Mouse (Mus musculus) megakaryocyte, adult 5-6 weeks (primary cell): ENCODE results near the gene Dnajc11. TPM values are rescaled to one million over a fixed set of nuclear protein-coding genes. Genes with fewer than 3 reads are reported as not detected.

Experiments used
- ATAC-seq: 2 replicates; pipeline ENCODE4 v1.8.0; 2016; ENCODE audit warnings: mild to moderate bottlenecking, inconsistent platforms; ENCODE audit not compliant: poor library complexity, severe bottlenecking
- total RNA-seq, 2 experiments: library from RNA; stranded (forward) in 1 of 2; stranded (reverse) in 1 of 2; fragments of 153-499, 151-499 nt in 1 of 2; fragments of 221-1000, 200-1000 nt in 1 of 2; gene quantifications; 2 replicates each; pipeline versions ENCODE4 v1.2.3 to v1.2.4; 2015 to 2017

Dnajc11 gene
- total RNA-seq, 2 experiments from 2014 or later: 18.1 to 34.7 TPM

DNA sequence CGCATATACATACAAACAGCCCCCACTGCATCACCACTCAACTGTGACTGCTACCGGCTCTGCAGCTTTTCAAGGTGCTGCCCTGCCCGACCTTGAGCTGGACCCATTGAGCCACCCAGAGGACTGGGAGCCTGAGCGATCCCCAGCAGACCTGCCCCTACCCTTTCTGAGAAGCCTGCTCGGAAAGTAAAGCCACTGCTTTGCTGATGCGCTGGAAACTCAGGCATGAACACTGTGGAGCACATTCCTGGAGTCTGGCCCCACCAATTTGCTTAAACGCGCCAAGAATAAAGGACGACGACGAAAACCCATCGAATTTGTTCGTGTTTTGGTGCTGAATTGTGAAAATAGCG is 74.6 kb downstream of the Dnajc11 start:
- no peak for ATAC-seq

DNA sequence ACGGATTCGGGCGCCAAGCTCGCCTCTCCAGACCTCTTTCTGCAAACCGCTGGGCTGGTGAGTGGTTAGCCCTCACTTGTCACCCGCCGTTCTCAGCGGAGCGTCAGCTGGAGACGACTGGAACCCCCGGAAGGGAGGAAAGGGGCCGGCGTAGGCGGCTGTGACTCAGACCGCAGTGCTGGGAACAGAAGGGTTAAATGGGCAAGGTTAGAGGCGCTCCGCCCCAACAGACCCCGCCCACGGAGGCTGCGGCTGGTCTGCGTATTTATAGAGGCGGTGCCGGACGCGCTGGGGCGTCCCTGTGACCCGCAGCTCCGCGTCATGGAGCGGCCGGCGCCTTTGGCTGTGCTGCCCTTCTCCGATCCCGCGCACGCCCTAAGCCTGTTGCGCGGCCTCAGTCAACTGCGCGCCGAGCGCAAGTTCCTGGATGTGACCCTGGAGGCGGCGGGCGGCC is 75.2 kb downstream of the Dnajc11 start, which contains the start of gene Klhl21:
Gene Klhl21 (plus strand): TSS at position 182 of the 454 bp plus-strand sequence.
- peak; percentile 83 for ATAC-seq

GRCm38 (mm10) chr4:152009076-152010051 is 75.9 kb downstream of the Dnajc11 start:
- peak; percentile 7 for ATAC-seq

DNA sequence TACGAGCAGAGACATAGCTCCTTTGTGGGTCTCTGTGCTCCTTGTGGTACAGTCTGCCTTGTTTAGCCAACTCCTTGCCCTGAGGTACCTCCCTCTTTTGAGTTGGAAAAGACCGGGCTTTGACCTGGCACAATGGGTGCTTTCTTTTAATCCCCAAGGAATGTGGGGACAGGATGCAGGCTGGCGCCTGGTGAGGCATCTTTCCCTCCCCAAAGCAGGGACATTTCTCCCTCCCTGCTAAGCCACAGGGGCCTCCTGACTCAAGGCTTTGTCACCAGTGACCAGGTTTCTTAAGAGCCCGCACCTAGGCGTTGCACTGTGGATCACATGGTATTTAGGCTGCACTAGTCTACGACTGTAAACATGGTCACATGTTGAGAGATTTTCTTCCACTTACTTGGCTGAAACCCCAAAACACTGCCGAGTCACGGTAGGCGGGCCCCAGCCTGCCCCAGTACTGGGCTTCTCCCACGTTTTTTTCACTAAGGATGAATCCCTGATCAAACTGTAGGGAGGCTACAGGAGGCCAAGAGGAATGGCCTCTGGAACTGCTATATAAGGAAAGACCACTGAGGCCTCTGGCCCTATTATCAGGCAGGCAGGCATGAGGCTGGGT is 76.7 kb downstream of the Dnajc11 start:
- ATAC-seq: peak; percentile 39

- 0 out of 2 replicates have a peak, but pooled peaks have one; percentile 2 for ATAC-seq
Measured at GRCm38 (mm10) chr4:152010707-152011134, 77.2 kb downstream of the Dnajc11 start.

DNA sequence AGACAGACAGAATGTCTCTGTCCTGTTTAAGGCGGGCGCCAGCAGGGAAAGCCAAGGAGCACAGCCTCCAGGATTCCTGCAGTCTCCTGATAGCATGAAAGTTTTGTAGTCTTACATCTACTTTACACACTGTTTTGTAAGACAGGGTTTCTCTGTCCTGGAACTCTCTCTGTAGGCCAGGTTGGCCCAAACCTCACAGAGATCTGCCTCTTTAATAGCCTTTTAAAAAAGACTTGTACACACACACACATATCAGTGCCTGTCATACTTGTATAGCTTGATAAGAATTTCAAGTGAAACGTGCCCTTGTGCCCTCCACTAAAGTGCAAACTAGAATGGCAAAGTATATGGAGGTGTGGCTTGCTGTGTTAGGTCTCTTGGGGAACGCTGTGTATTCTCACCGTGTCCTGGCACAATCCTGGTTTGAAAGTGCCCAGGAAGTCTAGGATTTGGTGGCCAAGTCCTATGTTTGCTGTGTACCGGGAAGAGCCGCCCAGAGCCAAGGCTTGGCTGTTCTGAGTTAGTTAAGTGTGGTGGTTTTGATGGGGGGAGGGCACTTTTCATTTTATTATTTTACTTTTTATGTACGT is 77.8 kb downstream of the Dnajc11 start:
- ATAC-seq: no peak

DNA sequence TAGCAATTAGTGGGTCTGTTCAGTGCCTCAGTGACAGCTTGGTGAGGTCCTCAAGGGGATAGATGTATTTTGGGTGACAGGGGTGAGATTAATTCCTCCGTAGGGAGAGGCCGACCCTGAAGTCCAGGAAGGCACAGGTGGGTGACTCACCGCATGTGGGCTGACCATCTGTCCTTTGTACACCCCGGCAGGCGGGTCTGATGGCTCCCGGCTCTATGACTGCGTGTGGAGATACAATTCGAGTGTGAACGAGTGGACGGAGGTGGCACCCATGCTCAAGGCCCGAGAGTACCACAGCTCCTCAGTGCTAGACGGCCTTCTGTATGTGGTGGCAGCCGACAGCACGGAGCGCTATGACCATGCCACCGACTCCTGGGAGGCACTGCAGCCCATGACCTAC is 78.6 kb downstream of the Dnajc11 start:
- no peak for ATAC-seq

- ATAC-seq: no peak
Measured at GRCm38 (mm10) chr4:152013036-152013813, 79.7 kb downstream of the Dnajc11 start.

GRCm38 (mm10) chr4:152019073-152019472 is 85.6 kb downstream of the Dnajc11 start:
- no peak for ATAC-seq

DNA sequence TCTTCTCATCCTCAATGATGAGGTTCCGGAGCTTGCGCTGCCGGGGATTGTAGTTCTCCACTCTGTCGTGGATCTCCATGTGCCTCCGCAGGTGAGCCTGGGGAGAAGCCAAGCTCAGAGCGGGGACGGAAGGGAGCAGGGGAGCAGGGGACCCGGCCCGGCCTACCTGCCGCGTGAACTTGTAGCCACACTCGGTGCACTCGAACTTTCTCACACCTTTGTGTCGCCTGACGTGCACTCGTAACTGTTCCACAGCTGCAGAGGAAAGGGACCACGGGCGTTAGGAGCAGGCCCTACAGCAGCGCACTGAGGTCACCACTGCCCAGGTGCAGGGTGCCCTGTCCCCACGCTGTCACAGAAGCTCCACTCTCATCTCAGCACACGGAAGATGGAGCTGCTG is 86.5 kb downstream of the Dnajc11 start:
- no peak for ATAC-seq

DNA sequence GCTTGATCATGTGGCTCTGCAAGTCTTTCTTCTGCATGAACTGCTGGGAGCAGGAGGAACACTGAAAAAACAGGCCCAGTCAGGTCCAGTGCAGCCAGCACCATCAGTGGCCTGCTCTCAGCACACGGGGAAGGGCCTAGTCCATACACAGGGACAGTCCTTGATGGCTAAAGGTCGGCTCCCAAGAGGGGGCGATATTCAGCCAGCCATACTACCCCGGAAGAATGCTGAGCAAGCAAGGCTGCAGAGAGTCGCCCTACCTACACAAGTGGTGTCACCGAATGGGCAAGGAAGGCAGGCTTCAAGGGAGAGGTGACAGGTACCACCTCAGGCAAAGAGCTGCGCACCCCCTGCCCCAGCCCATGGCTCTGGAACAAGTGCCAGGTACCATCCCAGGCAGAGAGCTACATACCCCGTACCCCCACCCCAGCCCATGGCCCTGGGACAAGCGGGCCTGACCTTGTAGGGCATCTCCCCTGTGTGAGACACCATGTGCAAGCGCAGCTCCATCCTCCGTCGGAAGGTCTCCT is 88.1 kb downstream of the Dnajc11 start:
- no peak for ATAC-seq

- ATAC-seq: no peak
Measured at GRCm38 (mm10) chr4:152022506-152022905, 89.0 kb downstream of the Dnajc11 start.

DNA sequence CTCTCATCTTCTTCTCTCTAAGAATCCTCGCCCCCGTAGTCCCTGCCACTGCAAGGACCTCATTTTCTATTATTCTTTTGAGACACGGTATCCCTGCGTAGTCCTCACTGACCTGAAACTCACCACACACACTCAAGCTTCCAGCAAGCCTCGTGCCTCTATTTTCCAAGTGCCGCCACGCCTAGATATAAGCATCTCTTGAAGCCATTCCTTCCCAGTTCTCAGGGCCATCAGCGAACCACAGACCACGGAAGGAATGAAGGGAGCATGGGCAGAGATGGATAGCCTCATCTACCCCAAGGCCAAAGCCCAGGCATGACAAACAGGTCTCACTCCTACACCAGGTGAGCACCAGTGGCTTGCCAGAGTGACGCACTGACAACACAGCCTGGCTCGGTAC is 91.0 kb downstream of the Dnajc11 start:
- ATAC-seq: no peak

- ATAC-seq: peak; percentile 27
Measured at GRCm38 (mm10) chr4:152026751-152027508, 93.4 kb downstream of the Dnajc11 start.

- ATAC-seq: peak; percentile 91
Measured at GRCm38 (mm10) chr4:152027524-152027923, 94.0 kb downstream of the Dnajc11 start, which contains the start of gene Zbtb48. Gene Zbtb48 (minus strand): TSS chr4:152027671.

GRCm38 (mm10) chr4:152028456-152028855 is 95.0 kb downstream of the Dnajc11 start:
- ATAC-seq: no peak

DNA sequence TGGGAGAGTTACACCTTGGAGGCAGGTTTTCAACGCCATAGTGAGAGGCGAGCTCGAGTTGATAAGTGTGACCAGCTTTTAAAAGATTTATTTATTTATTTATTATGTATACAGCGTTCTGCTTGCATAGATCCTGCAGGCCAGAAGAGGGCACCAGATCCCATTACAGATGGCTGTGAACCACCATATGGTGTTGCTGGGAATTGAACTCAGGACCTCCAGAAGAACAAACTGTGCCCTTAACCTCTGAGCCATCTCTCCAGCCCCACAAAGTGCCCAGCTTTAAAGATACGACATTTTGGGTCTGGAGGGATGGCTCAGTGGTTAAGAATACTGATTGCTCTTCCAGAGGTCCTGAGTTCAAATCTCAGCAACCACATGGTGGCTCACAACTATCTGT is 95.6 kb downstream of the Dnajc11 start:
- ATAC-seq: no peak

DNA sequence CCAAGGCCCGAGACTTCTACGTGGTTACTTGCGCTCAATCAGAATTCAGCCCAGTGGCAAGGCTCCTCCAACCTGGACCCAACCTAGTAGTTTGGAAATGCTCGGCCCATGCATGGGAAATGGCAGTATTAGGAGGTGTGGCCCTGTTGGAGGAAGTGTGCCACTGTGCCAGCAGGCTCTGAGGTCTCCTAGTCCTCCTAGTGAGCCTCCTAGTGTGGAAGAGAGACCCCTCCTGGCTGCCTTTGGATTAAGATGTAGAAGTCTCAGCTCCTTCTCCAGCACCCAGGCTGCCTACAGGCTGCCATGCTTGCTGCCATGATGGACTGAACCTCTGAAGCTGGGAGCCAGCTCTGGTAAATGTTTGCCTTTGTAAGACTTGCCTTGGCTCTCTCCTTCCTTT is 96.5 kb downstream of the Dnajc11 start:
- ATAC-seq: no peak
